Mouse (Mus musculus) intestine, embryonic 16.5 days (tissue): ENCODE data around the gene Ptprz1. TPM values are rescaled to one million over a fixed set of nuclear protein-coding genes. Genes with fewer than 3 reads are reported as not detected.

Experiments used
- ATAC-seq: fragments of 200-750 bp; cut with Nextera tagmentation; 2 replicates; pipeline ENCODE4 v1.8.0; 2017; ENCODE audit warnings: moderate TSS enrichment, moderate library complexity
- H3K27ac ChIP-seq: fragments of 300-500 bp; sonication (generic); 2 replicates; pipeline ENCODE4 v1.5.1; 2014; ENCODE audit warnings: mild to moderate bottlenecking, low read length
- H3K27me3 ChIP-seq: fragments of 300-500 bp; sonication (generic); replicated peaks from 2 replicates; pipeline ENCODE4 v1.6.1; 2014; ENCODE audit warnings: low read length, control low read depth, mixed read lengths; ENCODE audit not compliant: control insufficient read depth, insufficient read depth
- H3K36me3 ChIP-seq: fragments of 300-500 bp; sonication (generic); 2 replicates; pipeline ENCODE4 v1.6.1; 2014; ENCODE audit warnings: low read length, control low read depth; ENCODE audit not compliant: control insufficient read depth, insufficient read depth
- H3K4me1 ChIP-seq: fragments of 300-500 bp; sonication (generic); 2 replicates; pipeline ENCODE4 v1.6.1; 2014; ENCODE audit warnings: low read length, control low read depth, mixed read lengths; ENCODE audit not compliant: control insufficient read depth, insufficient read depth
- H3K4me2 ChIP-seq: fragments of 300-500 bp; sonication (generic); 2 replicates; pipeline ENCODE4 v1.6.1; 2014; ENCODE audit warnings: low read depth, low read length, control low read depth
- H3K4me3 ChIP-seq: fragments of 300-500 bp; sonication (generic); 2 replicates; pipeline ENCODE4 v1.5.1; 2014; ENCODE audit warnings: mild to moderate bottlenecking, low read length
- H3K9ac ChIP-seq: fragments of 300-500 bp; sonication (generic); 2 replicates; pipeline ENCODE4 v1.6.1; 2014; ENCODE audit warnings: low read depth, low read length
- H3K9me3 ChIP-seq: fragments of 300-500 bp; sonication (generic); 2 replicates; pipeline ENCODE4 v1.6.1; 2016; ENCODE audit warnings: low read length, control low read depth; ENCODE audit not compliant: control insufficient read depth
- WGBS: fragments of 180-500 bp; shearing (Covaris S2); extraction: QIAGEN DNeasy Blood & Tissue Kit; methylation state at CpG from one replicate; pipeline ENCODE4 v1.1.7; 2014; 5-methylcytosine and 5-hydroxymethylcytosine counted together
- polyA plus RNA-seq: library from polyadenylated mRNA; unstranded; fragments of >200 nt; fragmentation: Nextera tagmentation; extraction: Ambion mirVana; gene quantifications from 2 replicates; pipeline ENCODE4 v1.2.1, GENCODE M21; 2015

Ptprz1 gene
- polyA plus RNA-seq, 1 experiment from 2014 or later = 3.4 TPM

GRCm38 (mm10) chr6:22983769-22984519, 108.6 kb downstream of the Ptprz1 start:
- H3K9me3 ChIP-seq = no peaks in the 10 kb centered on the region
- no peak overlapping the region for H3K27ac ChIP-seq
- no peak overlapping the region for H3K4me2 ChIP-seq
- no peaks in the 10 kb centered on the region for H3K36me3 ChIP-seq
- WGBS = 7% methylated on average over 9 of the region's 9 CpGs
- H3K4me1 ChIP-seq = no peaks in the 10 kb centered on the region
- ATAC-seq = no peak
- H3K4me3 ChIP-seq = no peak overlapping the region
- H3K9ac ChIP-seq = no peak overlapping the region
- H3K27me3 ChIP-seq = no peaks in the 10 kb centered on the region

GRCm38 (mm10) chr6:22984520-22985154, 109.3 kb downstream of the Ptprz1 start:
- Histone ChIP-seq H3K9ac (no peak overlapping the region), H3K4me3 (no peak overlapping the region), H3K4me2 (no peak overlapping the region), H3K27me3 (no peaks in the 10 kb centered on the region), H3K4me1 (no peaks in the 10 kb centered on the region), H3K36me3 (no peaks in the 10 kb centered on the region), H3K9me3 (no peaks in the 10 kb centered on the region), H3K27ac (no peak overlapping the region)
- no peak for ATAC-seq
- WGBS = 8% methylated on average over 5 of the region's 5 CpGs

GRCm38 (mm10) chr6:23003152-23003551, 127.8 kb downstream of the Ptprz1 start:
- Histone ChIP-seq H3K9ac (no peak overlapping the region), H3K4me1 (no peaks in the 10 kb centered on the region), H3K27ac (no peak overlapping the region), H3K4me2 (no peak overlapping the region), H3K9me3 (no peaks in the 10 kb centered on the region), H3K4me3 (no peak overlapping the region), H3K27me3 (no peaks in the 10 kb centered on the region), H3K36me3 (no peaks in the 10 kb centered on the region)
- 24% methylated on average over 3 of the region's 3 CpGs for WGBS
- ATAC-seq = no peak

GRCm38 (mm10) chr6:23014988-23015613, 139.8 kb downstream of the Ptprz1 start:
- no peak overlapping the region for H3K4me2 ChIP-seq
- ATAC-seq = no peak
- H3K9ac ChIP-seq = no peak overlapping the region
- H3K4me1 ChIP-seq = no peaks in the 10 kb centered on the region
- no peaks in the 10 kb centered on the region for H3K36me3 ChIP-seq
- 79% methylated on average over 4 of the region's 4 CpGs for WGBS
- H3K4me3 ChIP-seq = no peak overlapping the region
- no peaks in the 10 kb centered on the region for H3K9me3 ChIP-seq
- H3K27ac ChIP-seq = no peak overlapping the region
- H3K27me3 ChIP-seq = no peaks in the 10 kb centered on the region

GRCm38 (mm10) chr6:23028251-23028650, 152.9 kb downstream of the Ptprz1 start:
- H3K27ac ChIP-seq = no peak overlapping the region
- no peak overlapping the region for H3K4me3 ChIP-seq
- H3K4me1 ChIP-seq = no peaks in the 10 kb centered on the region
- H3K36me3 ChIP-seq = no peaks in the 10 kb centered on the region
- H3K9me3 ChIP-seq = no peaks in the 10 kb centered on the region
- H3K4me2 ChIP-seq = no peak overlapping the region
- 47% methylated on average over 1 of the region's 1 CpGs for WGBS
- ATAC-seq = no peak
- no peak overlapping the region for H3K9ac ChIP-seq
- no peaks in the 10 kb centered on the region for H3K27me3 ChIP-seq

GRCm38 (mm10) chr6:23048836-23049235, 173.5 kb downstream of the Ptprz1 start:
- Histone ChIP-seq H3K9ac (no peak overlapping the region), H3K27me3 (no peaks in the 10 kb centered on the region), H3K4me3 (no peak overlapping the region), H3K36me3 (no peaks in the 10 kb centered on the region), H3K27ac (no peak overlapping the region), H3K4me2 (no peak overlapping the region), H3K4me1 (no peaks in the 10 kb centered on the region), H3K9me3 (no peaks in the 10 kb centered on the region)
- ATAC-seq = no peak
- 93% methylated on average over 4 of the region's 4 CpGs for WGBS

- no peak overlapping the region for H3K4me3 ChIP-seq
- no peaks in the 10 kb centered on the region for H3K36me3 ChIP-seq
- WGBS = 91% methylated on average over 5 of the region's 5 CpGs
- H3K4me2 ChIP-seq = no peak overlapping the region
- no peak overlapping the region for H3K27ac ChIP-seq
- H3K9ac ChIP-seq = no peak overlapping the region
- no peaks in the 10 kb centered on the region for H3K27me3 ChIP-seq
- no peaks in the 10 kb centered on the region for H3K4me1 ChIP-seq
- no peak for ATAC-seq
- no peaks in the 10 kb centered on the region for H3K9me3 ChIP-seq
These were observed 180.4 kb downstream of the Ptprz1 start for GRCm38 (mm10) chr6:23055734-23056133.

GRCm38 (mm10) chr6:23076060-23076459, 200.8 kb downstream of the Ptprz1 start:
- H3K27me3 ChIP-seq = no peaks in the 10 kb centered on the region
- 77% methylated on average over 2 of the region's 2 CpGs for WGBS
- peaks cover 5% of the 10 kb centered on the region; the same call in 1 of the 2 replicates for H3K4me1 ChIP-seq
- no peak for ATAC-seq
- no peak overlapping the region for H3K4me3 ChIP-seq
- H3K9ac ChIP-seq = no peak overlapping the region
- H3K4me2 ChIP-seq = no peak overlapping the region
- H3K9me3 ChIP-seq = no peaks in the 10 kb centered on the region
- H3K27ac ChIP-seq = no peak overlapping the region
- H3K36me3 ChIP-seq = no peaks in the 10 kb centered on the region

- H3K4me3 ChIP-seq = no peak overlapping the region
- H3K36me3 ChIP-seq = no peaks in the 10 kb centered on the region
- ATAC-seq = no peak
- no peak overlapping the region for H3K9ac ChIP-seq
- no peaks in the 10 kb centered on the region for H3K9me3 ChIP-seq
- H3K4me2 ChIP-seq = no peak overlapping the region
- H3K4me1 ChIP-seq = peaks cover 5% of the 10 kb centered on the region; the same call in 1 of the 2 replicates
- no peaks in the 10 kb centered on the region for H3K27me3 ChIP-seq
- no peak overlapping the region for H3K27ac ChIP-seq
- 68% methylated on average over 2 of the region's 2 CpGs for WGBS
These were observed 203.0 kb downstream of the Ptprz1 start for GRCm38 (mm10) chr6:23078273-23078672.
